Mouse (Mus musculus) embryonic facial prominence, embryonic 11.5 days (tissue): ENCODE data around the gene Samd4. TPM values are rescaled to one million over a fixed set of nuclear protein-coding genes. Genes with fewer than 3 reads are reported as not detected.

Experiments used
- ATAC-seq: fragments of 200-750 bp; cut with Nextera tagmentation; replicated peaks from 2 replicates; pipeline ENCODE4 v1.8.0; 2017; ENCODE audit warnings: low read depth; ENCODE audit not compliant: insufficient number of reproducible peaks, low FRiP score, low TSS enrichment
- DNase-seq: peaks from one replicate; pipeline ENCODE4 v3.0.0-alpha.2; 2015; ENCODE audit warnings: low spot score
- H3K27ac ChIP-seq: fragments of 300-500 bp; sonication (generic); replicated peaks from 2 replicates; pipeline ENCODE4 v1.5.1; 2014; ENCODE audit warnings: mild to moderate bottlenecking, low read depth, low read length, control low read depth
- H3K27me3 ChIP-seq: fragments of 300-500 bp; sonication (generic); 2 replicates; pipeline ENCODE4 v1.6.1; 2014; ENCODE audit warnings: mild to moderate bottlenecking, low read length, moderate library complexity, mixed read lengths; ENCODE audit not compliant: control insufficient read depth, insufficient read depth
- H3K36me3 ChIP-seq: fragments of 300-500 bp; sonication (generic); replicated peaks from 2 replicates; pipeline ENCODE4 v1.6.1; 2014; ENCODE audit warnings: low read depth, mild to moderate bottlenecking, low read length, moderate library complexity, mixed read lengths; ENCODE audit not compliant: control insufficient read depth, insufficient read depth
- H3K4me1 ChIP-seq: fragments of 300-500 bp; sonication (generic); 2 replicates; pipeline ENCODE4 v1.6.1; 2014; ENCODE audit warnings: low read length, mixed read lengths; ENCODE audit not compliant: control insufficient read depth, insufficient read depth
- H3K4me2 ChIP-seq: fragments of 300-500 bp; sonication (generic); 2 replicates; pipeline ENCODE4 v1.6.1; 2014; ENCODE audit warnings: low read depth, mild to moderate bottlenecking, control low read depth, low read length, moderate library complexity
- H3K4me3 ChIP-seq: fragments of 300-500 bp; sonication (generic); 2 replicates; pipeline ENCODE4 v1.5.1; 2014; ENCODE audit warnings: low read depth, low read length, control low read depth
- H3K9ac ChIP-seq: fragments of 300-500 bp; sonication (generic); replicated peaks from 2 replicates; pipeline ENCODE4 v1.6.1; 2014; ENCODE audit warnings: mild to moderate bottlenecking, control low read depth, low read length
- H3K9me3 ChIP-seq: fragments of 300-500 bp; sonication (generic); replicated peaks from 2 replicates; pipeline ENCODE4 v1.6.1; 2016; ENCODE audit warnings: mild to moderate bottlenecking, low read length, inconsistent platforms, mixed read lengths; ENCODE audit not compliant: control insufficient read depth
- WGBS: fragments of 180-500 bp; shearing (Covaris S2); extraction: QIAGEN DNeasy Blood & Tissue Kit; methylation state at CpG from one replicate; pipeline ENCODE4 v1.1.7; 2014; 5-methylcytosine and 5-hydroxymethylcytosine counted together
- polyA plus RNA-seq: library from polyadenylated mRNA; unstranded; fragments of >200 nt; fragmentation: Nextera tagmentation; extraction: Ambion mirVana; gene quantifications from 2 replicates; pipeline ENCODE4 v1.2.1, GENCODE M21; 2014

The Samd4 gene
- polyA plus RNA-seq, 1 experiment from 2014 or later: 3.5 TPM

DNA sequence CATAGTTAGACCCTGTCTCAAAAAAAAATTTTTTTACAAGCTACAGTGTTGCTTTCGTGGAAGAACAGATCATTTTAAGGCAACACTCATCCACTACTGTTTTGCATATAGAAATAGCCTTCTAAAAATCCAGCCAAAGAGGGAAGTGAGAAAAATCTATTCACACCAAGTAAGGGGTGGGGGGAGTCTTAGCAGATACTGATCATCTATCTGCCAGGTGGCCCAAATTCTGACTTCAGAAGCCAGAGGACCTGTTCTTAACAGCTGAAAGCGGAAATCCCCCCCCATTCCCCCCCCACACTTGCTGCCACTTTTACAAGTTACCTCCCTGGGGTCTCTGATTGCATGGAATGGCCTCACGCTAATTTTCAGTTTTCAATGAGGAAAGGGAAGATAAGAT is 203.5 kb downstream of the Samd4 start:
- 64% methylated on average over 3 of the region's 3 CpGs for WGBS
- Histone ChIP-seq H3K9me3 (no peaks in the 10 kb centered on the region), H3K27ac (no peak overlapping the region), H3K9ac (no peak overlapping the region), H3K27me3 (no peaks in the 10 kb centered on the region), H3K4me2 (no peak overlapping the region), H3K4me3 (no peak overlapping the region), H3K4me1 (peaks cover 3% of the 10 kb centered on the region), H3K36me3 (no peaks in the 10 kb centered on the region)
- ATAC-seq: no peak
- no peak for DNase-seq

DNA sequence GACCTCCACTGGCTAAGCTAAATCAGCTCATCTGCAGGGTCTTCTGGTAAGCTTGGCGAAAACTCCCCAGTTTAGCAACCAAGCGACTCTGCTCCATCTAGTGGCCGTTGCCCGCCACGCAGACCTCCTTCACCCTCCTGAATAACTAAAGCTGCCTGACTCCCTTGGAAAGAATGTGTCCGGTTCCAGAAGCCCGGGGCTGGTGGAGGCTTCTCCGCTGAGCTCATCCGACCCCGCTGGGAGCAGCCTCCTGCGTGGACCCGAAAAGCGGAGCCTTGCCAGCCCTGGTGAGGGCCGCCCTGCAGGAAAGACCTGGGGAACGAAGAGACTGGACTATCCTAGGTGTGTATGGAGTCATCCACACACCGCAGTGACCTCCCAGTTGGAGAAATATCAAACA is 204.1 kb downstream of the Samd4 start:
- DNase-seq (peak; percentile 95), ATAC-seq (peak; percentile 58)
- Histone ChIP-seq H3K4me1 (peaks cover 3% of the 10 kb centered on the region), H3K27me3 (no peaks in the 10 kb centered on the region), H3K9ac (peak overlapping the region; percentile 50), H3K4me2 (peak overlapping the region; percentile 52), H3K4me3 (no peak overlapping the region), H3K27ac (no peak overlapping the region), H3K9me3 (no peaks in the 10 kb centered on the region), H3K36me3 (no peaks in the 10 kb centered on the region)
- WGBS: 3% methylated on average over 16 of the region's 16 CpGs

DNA sequence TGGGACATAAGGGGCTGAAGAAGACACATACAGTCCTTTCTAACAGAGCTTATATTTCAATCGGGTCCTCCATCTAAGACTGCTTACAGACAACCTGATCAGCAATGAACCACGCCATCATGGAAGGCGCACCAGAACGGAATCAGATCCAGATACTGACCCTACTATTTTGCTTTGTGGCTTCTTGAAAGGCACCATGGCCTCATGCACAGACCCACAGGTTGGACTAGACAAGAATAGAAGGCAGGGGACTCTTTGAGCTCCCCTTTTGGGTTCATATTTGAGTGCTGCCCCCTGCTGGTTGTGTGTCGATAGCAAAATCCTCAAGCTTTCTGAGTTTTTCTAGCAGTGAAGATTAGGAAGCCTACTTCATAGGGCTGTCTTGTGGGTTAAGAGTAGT is 204.5 kb downstream of the Samd4 start:
- peak overlapping the region; percentile 52 for H3K4me2 ChIP-seq
- no peaks in the 10 kb centered on the region for H3K36me3 ChIP-seq
- H3K4me1 ChIP-seq: peaks cover 3% of the 10 kb centered on the region
- H3K27me3 ChIP-seq: no peaks in the 10 kb centered on the region
- H3K27ac ChIP-seq: no peak overlapping the region
- H3K9ac ChIP-seq: peak overlapping the region; percentile 50; the same call in 1 of the 2 replicates
- DNase-seq: peak; percentile 92
- no peak for ATAC-seq
- H3K9me3 ChIP-seq: no peaks in the 10 kb centered on the region
- WGBS: 23% methylated on average over 5 of the region's 5 CpGs
- H3K4me3 ChIP-seq: no peak overlapping the region

DNA sequence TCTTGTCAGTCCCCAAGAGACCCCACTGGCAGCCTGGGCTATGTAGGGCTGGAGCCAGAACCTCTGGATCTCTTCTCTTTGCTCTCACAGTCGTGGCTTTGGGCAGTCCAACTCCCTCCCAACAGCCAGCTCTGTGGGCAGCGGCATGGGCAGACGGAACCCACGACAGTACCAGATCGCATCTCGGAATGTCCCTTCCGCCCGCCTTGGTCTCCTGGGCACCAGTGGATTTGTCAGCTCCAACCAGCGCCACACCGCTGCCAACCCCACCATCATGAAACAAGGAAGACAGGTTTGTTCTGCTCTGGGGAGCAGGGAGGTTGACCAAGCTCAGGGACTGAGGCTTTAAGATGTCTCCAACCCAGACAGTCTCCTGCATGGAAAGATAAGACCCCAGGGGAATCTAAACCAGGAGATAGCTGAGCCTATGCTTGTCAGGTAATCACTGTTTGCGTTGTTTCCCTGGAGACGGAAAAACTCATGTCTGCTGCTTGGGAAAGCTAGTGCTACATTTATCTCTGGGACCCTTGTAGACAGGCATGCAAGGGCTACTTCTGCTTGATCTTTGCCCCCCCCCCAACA is 205.1 kb downstream of the Samd4 start:
- Histone ChIP-seq H3K4me1 (peaks cover 3% of the 10 kb centered on the region), H3K27ac (no peak overlapping the region), H3K27me3 (no peaks in the 10 kb centered on the region), H3K9me3 (no peaks in the 10 kb centered on the region), H3K9ac (no peak overlapping the region), H3K36me3 (no peaks in the 10 kb centered on the region), H3K4me2 (no peak overlapping the region), H3K4me3 (no peak overlapping the region)
- ATAC-seq (no peak), DNase-seq (no peak)
- WGBS: 84% methylated on average over 12 of the region's 12 CpGs

DNA sequence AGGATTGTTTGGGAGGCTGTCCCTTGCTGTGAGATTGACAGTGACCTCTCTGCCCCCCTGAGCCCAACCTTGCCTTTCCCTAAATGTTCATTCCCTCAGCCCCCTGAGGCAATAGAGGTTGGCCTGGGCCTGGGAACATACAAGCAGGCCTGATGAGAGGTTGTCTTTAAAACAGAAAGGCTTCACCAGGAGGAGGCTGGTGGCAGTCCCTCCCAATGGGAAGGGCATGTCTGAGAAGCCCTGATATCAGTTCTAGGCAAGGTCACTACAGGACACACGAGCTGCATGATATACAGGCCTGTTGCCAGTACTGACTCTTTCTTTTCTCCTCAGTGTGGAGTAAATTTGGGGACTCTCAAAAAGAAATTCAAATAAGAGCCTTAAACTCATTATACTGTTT is 205.7 kb downstream of the Samd4 start:
- no peak overlapping the region for H3K4me3 ChIP-seq
- no peak for ATAC-seq
- DNase-seq: no peak
- WGBS: 33% methylated on average over 1 of the region's 1 CpGs
- no peaks in the 10 kb centered on the region for H3K27me3 ChIP-seq
- no peak overlapping the region for H3K4me2 ChIP-seq
- H3K36me3 ChIP-seq: no peaks in the 10 kb centered on the region
- no peak overlapping the region for H3K27ac ChIP-seq
- no peaks in the 10 kb centered on the region for H3K9me3 ChIP-seq
- no peak overlapping the region for H3K9ac ChIP-seq
- H3K4me1 ChIP-seq: peaks cover 3% of the 10 kb centered on the region

DNA sequence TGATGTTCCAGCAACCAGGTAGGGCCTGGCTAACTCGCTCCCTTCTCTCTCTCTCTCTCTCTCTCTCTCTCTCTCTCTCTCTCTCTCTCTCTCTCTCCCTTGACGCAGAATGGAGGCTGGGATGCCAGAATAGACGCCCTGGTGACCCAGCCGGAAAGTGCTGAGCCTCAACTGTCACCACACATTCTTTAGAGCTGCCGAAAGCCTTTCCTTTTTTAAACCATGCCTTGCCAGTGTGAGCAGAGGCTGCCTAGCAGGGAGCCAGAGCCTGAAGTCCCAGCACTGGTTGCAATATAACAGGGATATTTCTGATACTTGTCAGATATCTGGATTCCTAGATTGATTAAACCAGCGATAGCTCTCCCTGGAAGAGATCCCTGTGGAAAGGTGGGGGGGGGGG is 206.5 kb downstream of the Samd4 start:
- no peak overlapping the region for H3K9ac ChIP-seq
- no peaks in the 10 kb centered on the region for H3K36me3 ChIP-seq
- WGBS: 75% methylated on average over 6 of the region's 6 CpGs
- no peak overlapping the region for H3K4me2 ChIP-seq
- no peak overlapping the region for H3K27ac ChIP-seq
- peaks cover 3% of the 10 kb centered on the region for H3K4me1 ChIP-seq
- ATAC-seq (no peak), DNase-seq (no peak)
- H3K4me3 ChIP-seq: no peak overlapping the region
- H3K27me3 ChIP-seq: no peaks in the 10 kb centered on the region
- H3K9me3 ChIP-seq: no peaks in the 10 kb centered on the region

DNA sequence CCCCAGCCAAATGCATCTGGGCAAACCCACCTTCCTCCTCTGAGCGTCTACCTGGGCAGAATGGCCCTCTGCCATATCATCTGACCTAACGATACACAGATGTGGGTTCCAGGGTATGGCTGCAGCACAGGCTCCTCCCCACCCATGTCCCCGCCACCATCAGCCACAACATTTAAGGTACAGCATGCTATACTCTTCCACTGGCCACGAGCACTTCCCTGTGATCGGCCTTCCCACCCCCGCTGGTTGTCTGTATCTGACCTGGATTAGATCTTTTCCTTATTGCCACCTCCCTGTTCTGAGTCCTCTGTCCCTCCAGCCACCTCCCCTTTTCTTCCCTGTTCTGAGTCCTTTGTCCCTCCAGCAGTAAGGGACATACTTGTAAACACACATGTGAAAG is 209.3 kb downstream of the Samd4 start:
- Histone ChIP-seq H3K9ac (no peak overlapping the region), H3K27ac (no peak overlapping the region), H3K27me3 (no peaks in the 10 kb centered on the region), H3K9me3 (no peaks in the 10 kb centered on the region), H3K36me3 (no peaks in the 10 kb centered on the region), H3K4me2 (no peak overlapping the region), H3K4me1 (peaks cover 2% of the 10 kb centered on the region), H3K4me3 (no peak overlapping the region)
- ATAC-seq (no peak), DNase-seq (no peak)
- 83% methylated on average over 6 of the region's 6 CpGs for WGBS

DNA sequence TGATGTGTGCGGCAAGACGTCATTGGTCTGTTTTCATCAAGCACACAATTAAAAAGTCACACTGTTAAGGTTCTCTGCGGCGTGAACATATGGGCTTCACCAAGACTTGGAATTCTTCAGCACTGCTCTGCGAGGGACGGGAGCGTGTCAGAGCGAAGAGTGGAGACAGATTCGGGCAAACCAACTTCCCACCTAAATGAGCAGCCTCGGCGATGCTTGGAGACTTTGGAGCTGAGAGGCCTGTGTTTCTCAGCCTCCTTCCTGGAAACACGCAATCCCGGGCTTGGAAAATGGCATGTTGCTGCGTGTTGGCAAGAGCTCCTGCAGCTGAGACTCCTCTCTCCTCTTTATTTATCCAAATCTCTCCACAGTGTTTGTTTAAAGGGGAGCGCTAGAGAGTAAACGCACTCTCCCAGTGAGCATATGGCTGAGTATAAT is 210.7 kb downstream of the Samd4 start:
- H3K4me3 ChIP-seq: no peak overlapping the region
- no peak overlapping the region for H3K4me2 ChIP-seq
- WGBS: 73% methylated on average over 16 of the region's 16 CpGs
- H3K9me3 ChIP-seq: no peaks in the 10 kb centered on the region
- no peak for ATAC-seq
- no peak for DNase-seq
- H3K27ac ChIP-seq: no peak overlapping the region
- no peaks in the 10 kb centered on the region for H3K27me3 ChIP-seq
- H3K4me1 ChIP-seq: no peaks in the 10 kb centered on the region
- no peaks in the 10 kb centered on the region for H3K36me3 ChIP-seq
- H3K9ac ChIP-seq: no peak overlapping the region
